Mouse (Mus musculus) liver, embryonic 14.5 days (tissue): ENCODE results near the gene Lnp1. TPM values are rescaled to one million over a fixed set of nuclear protein-coding genes. Genes with fewer than 3 reads are reported as not detected.
"Not testable (repeated sequence)": the region's sequence is repeated elsewhere in the genome, so short reads cannot be mapped to it uniquely, and the experiment has no call there.

Experiments
- ATAC-seq: fragments of 200-750 bp; cut with Nextera tagmentation; 2 replicates; pipeline ENCODE4 v1.8.0; 2017; ENCODE audit warnings: moderate number of reproducible peaks, mild to moderate bottlenecking, moderate library complexity; ENCODE audit not compliant: insufficient read depth
- DNase-seq, 3 experiments: peaks; one replicate each; pipeline ENCODE4 v3.0.0-alpha.2; 2012 to 2013; ENCODE audit warnings: low read depth in 3 of 3, low spot score in 3 of 3
- H3K27ac ChIP-seq: fragments of 300-500 bp; sonication (generic); 2 replicates; pipeline ENCODE4 v1.5.1; 2014; ENCODE audit warnings: moderate library complexity, mild to moderate bottlenecking, control low read depth, inconsistent platforms
- H3K27me3 ChIP-seq: fragments of 300-500 bp; sonication (generic); 2 replicates; pipeline ENCODE4 v1.6.1; 2014; ENCODE audit warnings: mild to moderate bottlenecking, low read length, moderate library complexity; ENCODE audit not compliant: control insufficient read depth, insufficient read depth
- H3K36me3 ChIP-seq: fragments of 300-500 bp; sonication (generic); replicated peaks from 2 replicates; pipeline ENCODE4 v1.6.1; 2014; ENCODE audit warnings: low read depth; ENCODE audit not compliant: control insufficient read depth, insufficient read depth
- H3K4me1 ChIP-seq, 2 experiments: fragments of 200-500 bp in 1 of 2; fragments of 300-500 bp in 1 of 2; sonication (generic) in 1 of 2; replicated peaks; 2 replicates each; pipeline ENCODE4 v1.6.1; 2012 to 2014; ENCODE audit warnings: antibody characterized with exemption in 1 of 2, inconsistent platforms in 1 of 2, low read length in 1 of 2; ENCODE audit not compliant: control insufficient read depth in 2 of 2, insufficient read depth in 2 of 2
- H3K4me2 ChIP-seq: fragments of 300-500 bp; sonication (generic); 2 replicates; pipeline ENCODE4 v1.6.1; 2014; ENCODE audit warnings: low read depth, mild to moderate bottlenecking, control low read depth, moderate library complexity
- H3K4me3 ChIP-seq, 2 experiments: fragments of 200-500 bp in 1 of 2; fragments of 300-500 bp in 1 of 2; sonication (generic) in 1 of 2; 2 replicates each; pipeline ENCODE4 v1.5.1; 2012 to 2014; ENCODE audit warnings: low read depth in 2 of 2, low read length in 2 of 2, mild to moderate bottlenecking in 2 of 2, control low read depth in 1 of 2, inconsistent platforms in 1 of 2, moderate library complexity in 1 of 2; ENCODE audit not compliant: insufficient read depth in 1 of 2
- H3K9ac ChIP-seq: fragments of 300-500 bp; sonication (generic); replicated peaks from 2 replicates; pipeline ENCODE4 v1.6.1; 2014; ENCODE audit warnings: mild to moderate bottlenecking, control low read depth, moderate library complexity
- H3K9me3 ChIP-seq: fragments of 300-500 bp; sonication (generic); 2 replicates; pipeline ENCODE4 v1.6.1; 2016; ENCODE audit warnings: low read length, mixed read lengths; ENCODE audit not compliant: control insufficient read depth
- CTCF ChIP-seq: IDR thresholded peaks from 2 replicates; pipeline ENCODE4 v1.5.1; 2016; ENCODE audit warnings: antibody characterized with exemption, low read depth, control low read depth
- EP300 ChIP-seq: IDR thresholded peaks from 2 replicates; pipeline ENCODE4 v1.6.1; 2016; ENCODE audit warnings: antibody characterized with exemption, low read depth
- WGBS: fragments of 180-500 bp; shearing (Covaris S2); extraction: QIAGEN DNeasy Blood & Tissue Kit; methylation state at CpG from one replicate; pipeline ENCODE4 v1.1.7; 2014; ENCODE audit not compliant: insufficient replicate concordance; 5-methylcytosine and 5-hydroxymethylcytosine counted together
- polyA plus RNA-seq, 2 experiments: library from polyadenylated mRNA; depleted of rRNA in 1 of 2; stranded (reverse) in 1 of 2; unstranded in 1 of 2; fragments of >200 nt; fragmentation: Nextera tagmentation in 1 of 2; extraction: Ambion mirVana in 1 of 2; gene quantifications; 2 replicates each; pipeline versions ENCODE4 v1.2.1 to v1.2.3; 2012 to 2014

Lnp1 gene
- polyA plus RNA-seq, 2 experiments, result not detected

- 17% methylated on average over 8 of the region's 8 CpGs for WGBS
- no peak for ATAC-seq
Measured at GRCm38 (mm10) chr16:56920102-56920657, 7.7 kb downstream of the Lnp1 start.

GRCm38 (mm10) chr16:56917230-56917629 is 10.6 kb downstream of the Lnp1 start:
- no peak overlapping the region for H3K27ac ChIP-seq
- no peaks in the 10 kb centered on the region for H3K36me3 ChIP-seq
- no peak overlapping the region for H3K4me3 ChIP-seq
- no peaks in the 10 kb centered on the region for H3K27me3 ChIP-seq
- H3K9ac ChIP-seq, result no peak overlapping the region
- H3K4me1 ChIP-seq, result no peaks in the 10 kb centered on the region
- H3K9me3 ChIP-seq, result no peaks in the 10 kb centered on the region
- WGBS, result 68% methylated on average over 7 of the region's 7 CpGs
- ATAC-seq (no peak), DNase-seq (no peak)
- TF ChIP-seq EP300, result no peak
- no peak for TF ChIP-seq CTCF
- no peak overlapping the region for H3K4me2 ChIP-seq

More at GRCm38 (mm10) chr16:56920102-56920657, 7.7 kb downstream of the Lnp1 start:
- H3K27me3 ChIP-seq, result no peaks in the 10 kb centered on the region
- H3K36me3 ChIP-seq, result no peaks in the 10 kb centered on the region
- DNase-seq, result peak; percentile 11 to 20 (median 14)
- TF ChIP-seq EP300 (no peak), CTCF (peak; percentile 64)
- no peak overlapping the region for H3K27ac ChIP-seq
- H3K9me3 ChIP-seq, result no peaks in the 10 kb centered on the region
- no peak overlapping the region for H3K4me2 ChIP-seq
- H3K4me1 ChIP-seq, result no peaks in the 10 kb centered on the region
- H3K9ac ChIP-seq, result no peak overlapping the region
- no peak overlapping the region for H3K4me3 ChIP-seq

GRCm38 (mm10) chr16:56908986-56909385 is 18.9 kb downstream of the Lnp1 start:
- ATAC-seq (no peak), DNase-seq (no peak)
- Histone ChIP-seq H3K9ac (no peak overlapping the region), H3K4me2 (no peak overlapping the region), H3K9me3 (no peaks in the 10 kb centered on the region), H3K27ac (no peak overlapping the region), H3K36me3 (no peaks in the 10 kb centered on the region), H3K4me3 (no peak overlapping the region), H3K27me3 (no peaks in the 10 kb centered on the region), H3K4me1 (no peaks in the 10 kb centered on the region)
- 49% methylated on average over 5 of the region's 5 CpGs for WGBS
- TF ChIP-seq EP300 (no peak), CTCF (no peak)

- DNase-seq, H3K4me3 ChIP-seq, H3K4me2 ChIP-seq, H3K9me3 ChIP-seq, H3K27ac ChIP-seq, H3K36me3 ChIP-seq, ATAC-seq, H3K4me1 ChIP-seq, H3K9ac ChIP-seq, H3K27me3 ChIP-seq: not testable (repeated sequence)
- 59% methylated on average over 3 of the region's 3 CpGs for WGBS
Measured at GRCm38 (mm10) chr16:56902206-56902605, 25.7 kb downstream of the Lnp1 start.

- no peak for ATAC-seq
- no peaks in the 10 kb centered on the region for H3K9me3 ChIP-seq
- WGBS, result 68% methylated on average over 5 of the region's 5 CpGs
- no peak for DNase-seq
- no peak for TF ChIP-seq CTCF
- no peak for TF ChIP-seq EP300
- H3K4me3 ChIP-seq, result no peak overlapping the region
- no peaks in the 10 kb centered on the region for H3K36me3 ChIP-seq
- H3K27ac ChIP-seq, result no peak overlapping the region
- no peak overlapping the region for H3K4me2 ChIP-seq
- no peaks in the 10 kb centered on the region for H3K27me3 ChIP-seq
- H3K9ac ChIP-seq, result no peak overlapping the region
- H3K4me1 ChIP-seq, result no peaks in the 10 kb centered on the region; a peak in 1 of 4 replicates
Measured at GRCm38 (mm10) chr16:56891583-56891982, 36.3 kb downstream of the Lnp1 start.
